Mouse (Mus musculus) forebrain, embryonic 10.5 days (tissue): Measurements from ENCODE around the gene Lcn8. TPM values are rescaled to one million over a fixed set of nuclear protein-coding genes. Genes with fewer than 3 reads are reported as not detected.
"Not testable (repeated sequence)": the region's sequence is repeated elsewhere in the genome, so short reads cannot be mapped to it uniquely, and the experiment has no call there.

Source experiments
- DNase-seq: peaks from one replicate; pipeline ENCODE4 v3.0.0-alpha.2; 2017; ENCODE audit warnings: low spot score; ENCODE audit errors: extremely low spot score
- H3K27ac ChIP-seq: fragments of 300-500 bp; sonication (generic); 2 replicates; pipeline ENCODE4 v1.5.1; 2016; ENCODE audit warnings: mild to moderate bottlenecking
- H3K27me3 ChIP-seq: fragments of 300-500 bp; sonication (generic); 2 replicates; pipeline ENCODE4 v1.6.1; 2016; ENCODE audit warnings: mild to moderate bottlenecking; ENCODE audit not compliant: poor library complexity, severe bottlenecking
- H3K36me3 ChIP-seq: fragments of 300-500 bp; sonication (generic); replicated peaks from 2 replicates; pipeline ENCODE4 v1.6.1; 2016; ENCODE audit warnings: mild to moderate bottlenecking, moderate library complexity
- H3K4me1 ChIP-seq: fragments of 300-500 bp; sonication (generic); 2 replicates; pipeline ENCODE4 v1.6.1; 2016
- H3K4me3 ChIP-seq: fragments of 300-500 bp; sonication (generic); 2 replicates; pipeline ENCODE4 v1.5.1; 2016; ENCODE audit warnings: mild to moderate bottlenecking, moderate library complexity
- H3K9me3 ChIP-seq: fragments of 300-500 bp; sonication (generic); 2 replicates; pipeline ENCODE4 v1.6.1; 2016; ENCODE audit warnings: mild to moderate bottlenecking, moderate library complexity
- WGBS: fragments of 180-500 bp; shearing (Covaris S2); methylation state at CpG from one replicate; pipeline ENCODE4 v1.1.7; 2016; 5-methylcytosine and 5-hydroxymethylcytosine counted together
- polyA plus RNA-seq: library from polyadenylated mRNA; unstranded; fragments of >200 nt; fragmentation: Nextera tagmentation; extraction: Ambion mirVana; gene quantifications from 2 replicates; pipeline ENCODE4 v1.2.1, GENCODE M21; 2016

Gene Lcn8
- polyA plus RNA-seq, 1 experiment from 2014 or later = not detected

- Histone ChIP-seq H3K27ac (no peak overlapping the region), H3K9me3 (no peaks in the 10 kb centered on the region), H3K27me3 (no peaks in the 10 kb centered on the region), H3K4me1 (no peaks in the 10 kb centered on the region), H3K4me3 (no peak overlapping the region), H3K36me3 (no peaks in the 10 kb centered on the region)
- 73% methylated on average over 4 of the region's 4 CpGs for WGBS
- DNase-seq = no peak
Measured at GRCm38 (mm10) chr2:25686941-25687340, 34.0 kb downstream of the Lcn8 start.

- Histone ChIP-seq H3K27me3 (no peaks in the 10 kb centered on the region), H3K27ac (no peak overlapping the region), H3K9me3 (no peaks in the 10 kb centered on the region), H3K4me3 (no peak overlapping the region), H3K4me1 (no peaks in the 10 kb centered on the region), H3K36me3 (no peaks in the 10 kb centered on the region)
- DNase-seq = peak; percentile 63
Measured at GRCm38 (mm10) chr2:25694605-25695004, 41.7 kb downstream of the Lcn8 start.

- Histone ChIP-seq H3K27ac (no peak overlapping the region), H3K9me3 (no peaks in the 10 kb centered on the region), H3K4me3 (no peak overlapping the region), H3K27me3 (no peaks in the 10 kb centered on the region), H3K36me3 (no peaks in the 10 kb centered on the region), H3K4me1 (no peaks in the 10 kb centered on the region)
- WGBS = 73% methylated on average over 4 of the region's 4 CpGs
- no peak for DNase-seq
Measured at GRCm38 (mm10) chr2:25696951-25697350, 44.0 kb downstream of the Lcn8 start.

GRCm38 (mm10) chr2:25698696-25699095, 45.8 kb downstream of the Lcn8 start:
- 84% methylated on average over 2 of the region's 2 CpGs for WGBS

GRCm38 (mm10) chr2:25699743-25700142, 46.8 kb downstream of the Lcn8 start, which contains the start of gene Obp2a:
TSS of gene Obp2a (plus strand) at chr2:25700043.
- not testable (repeated sequence) for H3K9me3 ChIP-seq

More at GRCm38 (mm10) chr2:25698696-25699095, 45.8 kb downstream of the Lcn8 start:
- H3K27ac ChIP-seq = no peak overlapping the region
- no peak for DNase-seq
- no peak overlapping the region for H3K4me3 ChIP-seq
- H3K4me1 ChIP-seq = no peaks in the 10 kb centered on the region
- no peaks in the 10 kb centered on the region for H3K36me3 ChIP-seq
- H3K9me3 ChIP-seq = no peaks in the 10 kb centered on the region
- no peaks in the 10 kb centered on the region for H3K27me3 ChIP-seq

GRCm38 (mm10) chr2:25701001-25701400, 48.1 kb downstream of the Lcn8 start:
- no peaks in the 10 kb centered on the region for H3K36me3 ChIP-seq
- no peaks in the 10 kb centered on the region for H3K4me1 ChIP-seq
- H3K9me3 ChIP-seq = no peaks in the 10 kb centered on the region
- 88% methylated on average over 5 of the region's 5 CpGs for WGBS
- no peaks in the 10 kb centered on the region for H3K27me3 ChIP-seq
- H3K27ac ChIP-seq = no peak overlapping the region
- H3K4me3 ChIP-seq = no peak overlapping the region
- no peak for DNase-seq

More at GRCm38 (mm10) chr2:25699743-25700142, 46.8 kb downstream of the Lcn8 start, which contains the start of gene Obp2a:
- 85% methylated on average over 3 of the region's 3 CpGs for WGBS
- not testable (repeated sequence) for H3K27me3 ChIP-seq, H3K4me1 ChIP-seq, H3K4me3 ChIP-seq, H3K27ac ChIP-seq, DNase-seq, H3K36me3 ChIP-seq

- WGBS = 84% methylated on average over 4 of the region's 4 CpGs
- H3K9me3 ChIP-seq = no peaks in the 10 kb centered on the region
Measured at GRCm38 (mm10) chr2:25703706-25704105, 50.8 kb downstream of the Lcn8 start.

More at GRCm38 (mm10) chr2:25703706-25704105, 50.8 kb downstream of the Lcn8 start:
- Histone ChIP-seq H3K4me3 (no peak overlapping the region), H3K36me3 (peaks cover 4% of the 10 kb centered on the region), H3K27me3 (no peaks in the 10 kb centered on the region), H3K4me1 (peaks cover 26% of the 10 kb centered on the region), H3K27ac (no peak overlapping the region)
- DNase-seq = no peak

Other genes starting within 250 kb of the Lcn8 start
- gene Fut7, start 229.9 kb upstream of the Lcn8 start, polyA plus RNA-seq = not detected in 2 replicates
- gene Abca2, start 224.4 kb upstream of the Lcn8 start, polyA plus RNA-seq = 8.8 and 9.0 TPM in 2 replicates
- 0.57 TPM in 2 replicates for gene Clic3, start 196.3 kb upstream of the Lcn8 start, polyA plus RNA-seq
- 12.4 and 15.5 TPM in 2 replicates for gene Paxx, start 192.0 kb upstream of the Lcn8 start, polyA plus RNA-seq
- 0.31 TPM in 1 of 2 replicates, not detected in the other for gene Ptgds, start 183.1 kb upstream of the Lcn8 start, polyA plus RNA-seq
- not detected in 2 replicates for gene Lcn12, start 159.2 kb upstream of the Lcn8 start, polyA plus RNA-seq
- 90.7 and 93.9 TPM in 2 replicates for gene Fbxw5, start 152.4 kb upstream of the Lcn8 start, polyA plus RNA-seq
- gene C8g, start 151.4 kb upstream of the Lcn8 start, polyA plus RNA-seq = 6.3 and 7.2 TPM in 2 replicates
- 40.2 and 42.6 TPM in 2 replicates for gene Traf2, start 106.2 kb upstream of the Lcn8 start, polyA plus RNA-seq
- gene Edf1, start 95.3 kb upstream of the Lcn8 start, polyA plus RNA-seq = 337 and 341 TPM in 2 replicates
- 5.0 and 7.0 TPM in 2 replicates for gene Mamdc4, start 78.3 kb upstream of the Lcn8 start, polyA plus RNA-seq
- gene Phpt1, start 77.9 kb upstream of the Lcn8 start, polyA plus RNA-seq = 162 and 165 TPM in 2 replicates
- 0.02 TPM in 1 of 2 replicates, not detected in the other for gene Ajm1, start 71.4 kb upstream of the Lcn8 start, polyA plus RNA-seq
- 78.3 and 80.8 TPM in 2 replicates for gene Rabl6, start 44.6 kb upstream of the Lcn8 start, polyA plus RNA-seq
- 0.09 TPM in 2 replicates for gene Ccdc183, start 35.4 kb upstream of the Lcn8 start, polyA plus RNA-seq
- 16.4 and 17.9 TPM in 2 replicates for gene Tmem141, start 31.1 kb upstream of the Lcn8 start, polyA plus RNA-seq
- 0.30 and 0.37 TPM in 2 replicates for gene Fcna, start 25.1 kb upstream of the Lcn8 start, polyA plus RNA-seq
- gene Lcn5, start 4.8 kb downstream of the Lcn8 start, polyA plus RNA-seq = not detected in 2 replicates
- not detected in 2 replicates for gene Lcn6, start 23.7 kb downstream of the Lcn8 start, polyA plus RNA-seq
- not detected in 2 replicates for gene Lcn10, start 29.6 kb downstream of the Lcn8 start, polyA plus RNA-seq
- not detected in 2 replicates for gene Obp2a, start 46.9 kb downstream of the Lcn8 start, polyA plus RNA-seq
- 75.6 and 76.1 TPM in 2 replicates for gene Bmyc, start 53.6 kb downstream of the Lcn8 start, polyA plus RNA-seq
- not detected in 2 replicates for gene Obp2b, start 83.9 kb downstream of the Lcn8 start, polyA plus RNA-seq
- not detected in 2 replicates for gene Lcn3, start 112.4 kb downstream of the Lcn8 start, polyA plus RNA-seq
- not detected in 2 replicates for gene Lcn11, start 123.9 kb downstream of the Lcn8 start, polyA plus RNA-seq
- not detected in 2 replicates for gene Gm13539, start 129.1 kb downstream of the Lcn8 start, polyA plus RNA-seq
- not detected in 2 replicates for gene Glt6d1, start 162.7 kb downstream of the Lcn8 start, polyA plus RNA-seq
- not detected in 2 replicates for gene Lcn9, start 170.0 kb downstream of the Lcn8 start, polyA plus RNA-seq
- gene Sohlh1, start 194.1 kb downstream of the Lcn8 start, polyA plus RNA-seq = not detected in 2 replicates
- 0.40 and 1.4 TPM in 2 replicates for gene Kcnt1, start 210.6 kb downstream of the Lcn8 start, polyA plus RNA-seq